Mouse (Mus musculus) heart, embryonic 16.5 days (tissue): ENCODE results near the gene Neurl1a. TPM values are rescaled to one million over a fixed set of nuclear protein-coding genes. Genes with fewer than 3 reads are reported as not detected.

Experiments used
- ATAC-seq: fragments of 200-750 bp; cut with Nextera tagmentation; replicated peaks from 2 replicates; pipeline ENCODE4 v1.8.0; 2017; ENCODE audit warnings: moderate number of reproducible peaks; ENCODE audit not compliant: insufficient read depth, low FRiP score; ENCODE audit errors: extremely low read depth
- H3K27ac ChIP-seq: fragments of 300-500 bp; sonication (generic); 2 replicates; pipeline ENCODE4 v1.5.1; 2014; ENCODE audit warnings: mild to moderate bottlenecking, low read length, control low read depth, moderate library complexity
- H3K27me3 ChIP-seq: fragments of 300-500 bp; sonication (generic); 2 replicates; pipeline ENCODE4 v1.6.1; 2014; ENCODE audit warnings: low read length, mixed read lengths; ENCODE audit not compliant: control insufficient read depth, insufficient read depth
- H3K36me3 ChIP-seq: fragments of 300-500 bp; sonication (generic); 2 replicates; pipeline ENCODE4 v1.6.1; 2014; ENCODE audit not compliant: control insufficient read depth, insufficient read depth
- H3K4me1 ChIP-seq: fragments of 300-500 bp; sonication (generic); 2 replicates; pipeline ENCODE4 v1.6.1; 2014; ENCODE audit warnings: low read length, mixed read lengths; ENCODE audit not compliant: control insufficient read depth, insufficient read depth
- H3K4me2 ChIP-seq: fragments of 300-500 bp; sonication (generic); 2 replicates; pipeline ENCODE4 v1.6.1; 2014; ENCODE audit warnings: low read depth, mild to moderate bottlenecking, control low read depth, low read length
- H3K4me3 ChIP-seq: fragments of 300-500 bp; sonication (generic); 2 replicates; pipeline ENCODE4 v1.5.1; 2014; ENCODE audit warnings: mild to moderate bottlenecking, control low read depth, low read length
- H3K9ac ChIP-seq: fragments of 300-500 bp; sonication (generic); 2 replicates; pipeline ENCODE4 v1.6.1; 2014; ENCODE audit warnings: low read length, control low read depth
- H3K9me3 ChIP-seq: fragments of 300-500 bp; sonication (generic); replicated peaks from 2 replicates; pipeline ENCODE4 v1.6.1; 2016; ENCODE audit warnings: low read length; ENCODE audit not compliant: control insufficient read depth
- WGBS: fragments of 180-500 bp; shearing (Covaris S2); extraction: QIAGEN DNeasy Blood & Tissue Kit; methylation state at CpG from one replicate; pipeline ENCODE4 v1.1.7; 2014; 5-methylcytosine and 5-hydroxymethylcytosine counted together
- polyA plus RNA-seq: library from polyadenylated mRNA; unstranded; fragments of >200 nt; fragmentation: Nextera tagmentation; extraction: Ambion mirVana; gene quantifications from 2 replicates; pipeline ENCODE4 v1.2.1, GENCODE M21; 2015

Neurl1a gene
- polyA plus RNA-seq, 1 experiment from 2014 or later: 1.4 TPM

- no peak for ATAC-seq
- 48% methylated on average over 1 of the region's 1 CpGs for WGBS
- no peak overlapping the region for H3K27ac ChIP-seq
- no peak overlapping the region for H3K4me2 ChIP-seq
- H3K27me3 ChIP-seq: no peaks in the 10 kb centered on the region
- H3K4me1 ChIP-seq: no peaks in the 10 kb centered on the region
- no peaks in the 10 kb centered on the region for H3K9me3 ChIP-seq
- no peak overlapping the region for H3K4me3 ChIP-seq
- H3K9ac ChIP-seq: no peak overlapping the region
- no peaks in the 10 kb centered on the region for H3K36me3 ChIP-seq
Observed at GRCm38 (mm10) chr19:47213470-47213869, 34.9 kb downstream of the Neurl1a start.

- Histone ChIP-seq H3K9me3 (no peaks in the 10 kb centered on the region), H3K36me3 (no peaks in the 10 kb centered on the region), H3K9ac (no peak overlapping the region), H3K4me2 (no peak overlapping the region), H3K27me3 (no peaks in the 10 kb centered on the region), H3K4me1 (no peaks in the 10 kb centered on the region), H3K27ac (no peak overlapping the region), H3K4me3 (no peak overlapping the region)
- ATAC-seq: no peak
- 73% methylated on average over 5 of the region's 5 CpGs for WGBS
Observed at GRCm38 (mm10) chr19:47216766-47217165, 38.1 kb downstream of the Neurl1a start.

GRCm38 (mm10) chr19:47219622-47220021, 41.0 kb downstream of the Neurl1a start:
- WGBS: 63% methylated on average over 4 of the region's 4 CpGs
- no peaks in the 10 kb centered on the region for H3K36me3 ChIP-seq
- no peaks in the 10 kb centered on the region for H3K27me3 ChIP-seq
- no peak overlapping the region for H3K4me2 ChIP-seq
- H3K9ac ChIP-seq: no peak overlapping the region
- H3K9me3 ChIP-seq: no peaks in the 10 kb centered on the region
- no peak overlapping the region for H3K27ac ChIP-seq
- ATAC-seq: no peak
- no peak overlapping the region for H3K4me3 ChIP-seq
- 0 out of 2 replicates have a peak, but pooled peaks cover 2% of the 10 kb centered on the region for H3K4me1 ChIP-seq

- no peak overlapping the region for H3K9ac ChIP-seq
- ATAC-seq: no peak
- no peak overlapping the region for H3K27ac ChIP-seq
- H3K4me2 ChIP-seq: no peak overlapping the region
- H3K4me1 ChIP-seq: 0 out of 2 replicates have a peak, but pooled peaks cover 2% of the 10 kb centered on the region
- no peaks in the 10 kb centered on the region for H3K9me3 ChIP-seq
- no peaks in the 10 kb centered on the region for H3K27me3 ChIP-seq
- no peaks in the 10 kb centered on the region for H3K36me3 ChIP-seq
- H3K4me3 ChIP-seq: no peak overlapping the region
- 90% methylated on average over 2 of the region's 2 CpGs for WGBS
Observed at GRCm38 (mm10) chr19:47220232-47220631, 41.6 kb downstream of the Neurl1a start.

- no peak for ATAC-seq
- no peak overlapping the region for H3K27ac ChIP-seq
- no peaks in the 10 kb centered on the region for H3K27me3 ChIP-seq
- no peaks in the 10 kb centered on the region for H3K36me3 ChIP-seq
- no peaks in the 10 kb centered on the region for H3K9me3 ChIP-seq
- no peak overlapping the region for H3K9ac ChIP-seq
- 81% methylated on average over 4 of the region's 4 CpGs for WGBS
- H3K4me3 ChIP-seq: no peak overlapping the region
- H3K4me1 ChIP-seq: 0 out of 2 replicates have a peak, but pooled peaks cover 2% of the 10 kb centered on the region
- H3K4me2 ChIP-seq: no peak overlapping the region
Observed at GRCm38 (mm10) chr19:47221006-47221405, 42.4 kb downstream of the Neurl1a start.

- Histone ChIP-seq H3K4me3 (no peak overlapping the region), H3K9ac (no peak overlapping the region), H3K4me2 (no peak overlapping the region), H3K4me1 (0 out of 2 replicates have a peak, but pooled peaks cover 2% of the 10 kb centered on the region), H3K27me3 (no peaks in the 10 kb centered on the region), H3K36me3 (no peaks in the 10 kb centered on the region), H3K9me3 (no peaks in the 10 kb centered on the region), H3K27ac (no peak overlapping the region)
- WGBS: 64% methylated on average over 7 of the region's 7 CpGs
- ATAC-seq: no peak
Observed at GRCm38 (mm10) chr19:47221500-47222153, 43.0 kb downstream of the Neurl1a start.

GRCm38 (mm10) chr19:47222154-47222840, 43.7 kb downstream of the Neurl1a start:
- no peak overlapping the region for H3K9ac ChIP-seq
- WGBS: 76% methylated on average over 8 of the region's 8 CpGs
- H3K9me3 ChIP-seq: no peaks in the 10 kb centered on the region
- no peaks in the 10 kb centered on the region for H3K36me3 ChIP-seq
- H3K4me2 ChIP-seq: no peak overlapping the region
- no peak overlapping the region for H3K4me3 ChIP-seq
- H3K27me3 ChIP-seq: no peaks in the 10 kb centered on the region
- ATAC-seq: no peak
- 0 out of 2 replicates have a peak, but pooled peaks cover 2% of the 10 kb centered on the region for H3K4me1 ChIP-seq
- H3K27ac ChIP-seq: no peak overlapping the region

GRCm38 (mm10) chr19:47222841-47223557, 44.4 kb downstream of the Neurl1a start:
- H3K9me3 ChIP-seq: no peaks in the 10 kb centered on the region
- no peaks in the 10 kb centered on the region for H3K27me3 ChIP-seq
- no peak overlapping the region for H3K4me3 ChIP-seq
- H3K4me1 ChIP-seq: 0 out of 2 replicates have a peak, but pooled peaks cover 2% of the 10 kb centered on the region
- no peak overlapping the region for H3K9ac ChIP-seq
- 45% methylated on average over 15 of the region's 15 CpGs for WGBS
- no peak overlapping the region for H3K27ac ChIP-seq
- H3K36me3 ChIP-seq: no peaks in the 10 kb centered on the region
- no peak overlapping the region for H3K4me2 ChIP-seq
- ATAC-seq: no peak

GRCm38 (mm10) chr19:47224743-47225142, 46.1 kb downstream of the Neurl1a start:
- Histone ChIP-seq H3K27me3 (no peaks in the 10 kb centered on the region), H3K36me3 (no peaks in the 10 kb centered on the region), H3K27ac (no peak overlapping the region), H3K4me3 (no peak overlapping the region), H3K4me2 (no peak overlapping the region), H3K4me1 (peaks cover 13% of the 10 kb centered on the region), H3K9me3 (no peaks in the 10 kb centered on the region), H3K9ac (no peak overlapping the region)
- WGBS: 70% methylated on average over 4 of the region's 4 CpGs
- ATAC-seq: no peak
